Mouse (Mus musculus): ENCODE data around the gene Ric8a. TPM values are rescaled to one million over a fixed set of nuclear protein-coding genes. Genes with fewer than 3 reads are reported as not detected.

Ric8a gene
- polyA plus RNA-seq, 1 experiment from 2014 or later = 76.0 TPM

GRCm38 (mm10) chr7:140864761-140865160, 8.0 kb downstream of the Ric8a start:
- no peak overlapping the region for H3K4me2 ChIP-seq (ENCODE audit: low read depth, low read length)
- H3K4me3 ChIP-seq (ENCODE audit: low read depth, low read length) = no peak overlapping the region
- no peaks in the 10 kb centered on the region for H3K27me3 ChIP-seq (replicated peaks; ENCODE audit: control insufficient read depth, insufficient read depth, low read length)
- H3K27ac ChIP-seq (replicated peaks; ENCODE audit: low read depth, low read length) = no peak overlapping the region
- DNase-seq (ENCODE audit: low spot score) (no peak), ATAC-seq (ENCODE audit: low read depth) (no peak)
- H3K4me1 ChIP-seq (ENCODE audit: control insufficient read depth, insufficient read depth, low read length) = no peaks in the 10 kb centered on the region
- peaks cover 53% of the 10 kb centered on the region for H3K36me3 ChIP-seq (ENCODE audit: control insufficient read depth, insufficient read depth, low read length)
- H3K9me3 ChIP-seq (ENCODE audit: control insufficient read depth, low read length) = no peaks in the 10 kb centered on the region
- no peak overlapping the region for H3K9ac ChIP-seq (ENCODE audit: low read depth, low read length)
- 94% methylated on average over 12 of the region's 12 CpGs for WGBS

- Histone ChIP-seq H3K4me1 (ENCODE audit: control insufficient read depth, insufficient read depth, low read length) (no peaks in the 10 kb centered on the region), H3K9me3 (ENCODE audit: control insufficient read depth, low read length) (no peaks in the 10 kb centered on the region), H3K9ac (ENCODE audit: low read depth, low read length) (no peak overlapping the region), H3K27me3 (replicated peaks; ENCODE audit: control insufficient read depth, insufficient read depth, low read length) (no peaks in the 10 kb centered on the region), H3K4me3 (ENCODE audit: low read depth, low read length) (no peak overlapping the region), H3K4me2 (ENCODE audit: low read depth, low read length) (no peak overlapping the region), H3K36me3 (ENCODE audit: control insufficient read depth, insufficient read depth, low read length) (peaks cover 26% of the 10 kb centered on the region), H3K27ac (replicated peaks; ENCODE audit: low read depth, low read length) (no peak overlapping the region)
- no peak for ATAC-seq (ENCODE audit: low read depth)
- DNase-seq (ENCODE audit: low spot score) = no peak
- 96% methylated on average over 4 of the region's 4 CpGs for WGBS
Measured at GRCm38 (mm10) chr7:140874224-140874623, 17.5 kb downstream of the Ric8a start.

- H3K36me3 ChIP-seq (ENCODE audit: control insufficient read depth, insufficient read depth, low read length) = peaks cover 26% of the 10 kb centered on the region
- H3K4me2 ChIP-seq (ENCODE audit: low read depth, low read length) = no peak overlapping the region
- H3K4me3 ChIP-seq (ENCODE audit: low read depth, low read length) = no peak overlapping the region
- 0 out of 2 replicates have a peak overlapping the region, but pooled peaks have one; percentile 14 for H3K9ac ChIP-seq (ENCODE audit: low read depth, low read length)
- DNase-seq (ENCODE audit: low spot score) (no peak), ATAC-seq (ENCODE audit: low read depth) (no peak)
- H3K27me3 ChIP-seq (replicated peaks; ENCODE audit: control insufficient read depth, insufficient read depth, low read length) = no peaks in the 10 kb centered on the region
- 72% methylated on average over 6 of the region's 6 CpGs for WGBS
- H3K9me3 ChIP-seq (ENCODE audit: control insufficient read depth, low read length) = no peaks in the 10 kb centered on the region
- H3K4me1 ChIP-seq (ENCODE audit: control insufficient read depth, insufficient read depth, low read length) = peaks cover 3% of the 10 kb centered on the region; the same call in 1 of the 2 replicates
- H3K27ac ChIP-seq (replicated peaks; ENCODE audit: low read depth, low read length) = no peak overlapping the region
Measured at GRCm38 (mm10) chr7:140877364-140877763, 20.6 kb downstream of the Ric8a start.

GRCm38 (mm10) chr7:140879355-140879754, 22.6 kb downstream of the Ric8a start:
- Histone ChIP-seq H3K36me3 (ENCODE audit: control insufficient read depth, insufficient read depth, low read length) (peaks cover 31% of the 10 kb centered on the region), H3K4me2 (ENCODE audit: low read depth, low read length) (no peak overlapping the region), H3K4me3 (ENCODE audit: low read depth, low read length) (no peak overlapping the region), H3K9ac (ENCODE audit: low read depth, low read length) (no peak overlapping the region), H3K27ac (replicated peaks; ENCODE audit: low read depth, low read length) (no peak overlapping the region), H3K4me1 (ENCODE audit: control insufficient read depth, insufficient read depth, low read length) (peaks cover 8% of the 10 kb centered on the region), H3K27me3 (replicated peaks; ENCODE audit: control insufficient read depth, insufficient read depth, low read length) (no peaks in the 10 kb centered on the region), H3K9me3 (ENCODE audit: control insufficient read depth, low read length) (no peaks in the 10 kb centered on the region)
- no peak for DNase-seq (ENCODE audit: low spot score)
- 86% methylated on average over 7 of the region's 7 CpGs for WGBS
- no peak for ATAC-seq (ENCODE audit: low read depth)

- Histone ChIP-seq H3K27ac (replicated peaks; ENCODE audit: low read depth, low read length) (no peak overlapping the region), H3K9me3 (ENCODE audit: control insufficient read depth, low read length) (no peaks in the 10 kb centered on the region), H3K36me3 (ENCODE audit: control insufficient read depth, insufficient read depth, low read length) (peaks cover 27% of the 10 kb centered on the region; the same call in 1 of the 2 replicates), H3K4me1 (ENCODE audit: control insufficient read depth, insufficient read depth, low read length) (peaks cover 8% of the 10 kb centered on the region), H3K4me2 (ENCODE audit: low read depth, low read length) (peak overlapping the region; percentile 73; the same call in 1 of the 2 replicates), H3K4me3 (ENCODE audit: low read depth, low read length) (no peak overlapping the region), H3K9ac (ENCODE audit: low read depth, low read length) (0 out of 2 replicates have a peak overlapping the region, but pooled peaks have one; percentile 78), H3K27me3 (replicated peaks; ENCODE audit: control insufficient read depth, insufficient read depth, low read length) (no peaks in the 10 kb centered on the region)
- ATAC-seq (ENCODE audit: low read depth) = no peak
- DNase-seq (ENCODE audit: low spot score) = no peak
- 73% methylated on average over 3 of the region's 3 CpGs for WGBS
Measured at GRCm38 (mm10) chr7:140880419-140880818, 23.7 kb downstream of the Ric8a start.

GRCm38 (mm10) chr7:140880865-140881515, 24.2 kb downstream of the Ric8a start:
- 13% methylated on average over 8 of the region's 8 CpGs for WGBS
- DNase-seq (ENCODE audit: low spot score) = no peak
- H3K9ac ChIP-seq (ENCODE audit: low read depth, low read length) = peak overlapping the region; percentile 78

GRCm38 (mm10) chr7:140881696-140882468, 25.1 kb downstream of the Ric8a start, which contains the start of the genes Psmd13 and Sirt3:
Gene Psmd13, plus strand, starts transcription at chr7:140881968.
Gene Sirt3, minus strand, starts transcription at chr7:140882309.
- peaks cover 27% of the 10 kb centered on the region for H3K36me3 ChIP-seq (ENCODE audit: control insufficient read depth, insufficient read depth, low read length)
- peak within 1 kb of the TSS; percentile 78 for H3K9ac ChIP-seq (ENCODE audit: low read depth, low read length)
- peaks cover 8% of the 10 kb centered on the region for H3K4me1 ChIP-seq (ENCODE audit: control insufficient read depth, insufficient read depth, low read length)
- peak within 1 kb of the TSS; percentile 73 for H3K4me2 ChIP-seq (ENCODE audit: low read depth, low read length)
- DNase-seq (ENCODE audit: low spot score) (peak; percentile 97), ATAC-seq (ENCODE audit: low read depth) (peak; percentile 97)
- WGBS = under 1% methylated on average over 42 of the region's 59 CpGs
- no peaks in the 10 kb centered on the region for H3K27me3 ChIP-seq (replicated peaks; ENCODE audit: control insufficient read depth, insufficient read depth, low read length)
- H3K4me3 ChIP-seq (ENCODE audit: low read depth, low read length) = peak within 1 kb of the TSS; percentile 60
- H3K27ac ChIP-seq (replicated peaks; ENCODE audit: low read depth, low read length) = peak within 1 kb of the TSS; percentile 91
- H3K9me3 ChIP-seq (ENCODE audit: control insufficient read depth, low read length) = no peaks in the 10 kb centered on the region

More at GRCm38 (mm10) chr7:140880865-140881515, 24.2 kb downstream of the Ric8a start:
- Histone ChIP-seq H3K36me3 (ENCODE audit: control insufficient read depth, insufficient read depth, low read length) (peaks cover 28% of the 10 kb centered on the region; the same call in 1 of the 2 replicates), H3K4me1 (ENCODE audit: control insufficient read depth, insufficient read depth, low read length) (peaks cover 8% of the 10 kb centered on the region), H3K9me3 (ENCODE audit: control insufficient read depth, low read length) (no peaks in the 10 kb centered on the region), H3K27me3 (replicated peaks; ENCODE audit: control insufficient read depth, insufficient read depth, low read length) (no peaks in the 10 kb centered on the region), H3K4me3 (ENCODE audit: low read depth, low read length) (peak overlapping the region; percentile 60), H3K4me2 (ENCODE audit: low read depth, low read length) (peak overlapping the region; percentile 73), H3K27ac (replicated peaks; ENCODE audit: low read depth, low read length) (peak overlapping the region; percentile 91; the same call in 1 of the 2 replicates)
- ATAC-seq (ENCODE audit: low read depth) = no peak

GRCm38 (mm10) chr7:140882469-140882803, 25.7 kb downstream of the Ric8a start:
- Histone ChIP-seq H3K4me3 (ENCODE audit: low read depth, low read length) (peak overlapping the region; percentile 60), H3K27ac (replicated peaks; ENCODE audit: low read depth, low read length) (peak overlapping the region; percentile 91; the same call in 1 of the 2 replicates), H3K9me3 (ENCODE audit: control insufficient read depth, low read length) (no peaks in the 10 kb centered on the region), H3K36me3 (ENCODE audit: control insufficient read depth, insufficient read depth, low read length) (peaks cover 27% of the 10 kb centered on the region), H3K27me3 (replicated peaks; ENCODE audit: control insufficient read depth, insufficient read depth, low read length) (no peaks in the 10 kb centered on the region), H3K4me2 (ENCODE audit: low read depth, low read length) (peak overlapping the region; percentile 73), H3K9ac (ENCODE audit: low read depth, low read length) (peak overlapping the region; percentile 78), H3K4me1 (ENCODE audit: control insufficient read depth, insufficient read depth, low read length) (peaks cover 8% of the 10 kb centered on the region)
- DNase-seq (ENCODE audit: low spot score) (no peak), ATAC-seq (ENCODE audit: low read depth) (peak; percentile 47)
- WGBS = 1% methylated on average over 12 of the region's 12 CpGs
